In genomic region chr7:49246584-49247481, GRCm38 (mm10) we compare ENCODE assay signal across 8 mouse cellular contexts.
A peak's percentile ranks its signal among the peaks of the same experiment; 100 is the strongest.
DNase-seq lines count a peak whose midpoint lies in the region; ATAC-seq and TF ChIP-seq lines count a peak whose summit lies in the region.

No protein-coding gene starts in this region.

- 4% methylated on average over 50 of the region's 50 CpGs for WGBS in heart, adult 2 months
- WGBS in embryonic facial prominence, embryonic 13.5 days, result 3% methylated on average over 50 of the region's 50 CpGs
- 2% methylated on average over 50 of the region's 50 CpGs for WGBS in hindbrain, postnatal 0 days
- WGBS in midbrain, embryonic 10.5 days, result 3% methylated on average over 50 of the region's 50 CpGs

- no peaks in the 10 kb centered on the region for H3K36me3 ChIP-seq in heart, adult 2 months (ENCODE audit: control insufficient read depth, insufficient read depth, low read length)
- no peaks in the 10 kb centered on the region for H3K36me3 ChIP-seq in ES-E14 (ENCODE audit: control insufficient read depth, insufficient read depth, low read length, poor library complexity, severe bottlenecking)
- H3K36me3 ChIP-seq in embryonic facial prominence, embryonic 13.5 days, result no peaks in the 10 kb centered on the region
- H3K36me3 ChIP-seq in hindbrain, postnatal 0 days (ENCODE audit: insufficient read depth, low read length), result no peaks in the 10 kb centered on the region
- no peaks in the 10 kb centered on the region for H3K36me3 ChIP-seq in midbrain, embryonic 10.5 days

- ATAC-seq in embryonic facial prominence, embryonic 13.5 days (ENCODE audit: insufficient number of reproducible peaks, insufficient read depth, low FRiP score, low TSS enrichment, low read depth), result no peak
- no peak for ATAC-seq in hindbrain, postnatal 0 days
- no peak for ATAC-seq in frontal cortex, adult (ENCODE audit: low TSS enrichment)

- peak overlapping the region; percentile 57 for H3K4me3 ChIP-seq in heart, adult 2 months
- peak overlapping the region; percentile 68 to 82 for H3K4me3 ChIP-seq in ES-E14 (ENCODE audit: insufficient read depth in 1 of 2, low read depth in 1 of 2, low read length in 2 of 2, poor library complexity in 1 of 2, severe bottlenecking in 1 of 2)
- H3K4me3 ChIP-seq in embryonic facial prominence, embryonic 13.5 days, result peak overlapping the region; percentile 56
- peak overlapping the region; percentile 63 for H3K4me3 ChIP-seq in hindbrain, postnatal 0 days (ENCODE audit: low read length)
- H3K4me3 ChIP-seq in midbrain, embryonic 10.5 days, result peak overlapping the region; percentile 69

- peak overlapping the region; percentile 81 for H3K27ac ChIP-seq in heart, adult 2 months
- H3K27ac ChIP-seq in ES-E14 (ENCODE audit: insufficient read depth, low read depth, low read length, poor library complexity, severe bottlenecking), result no peak overlapping the region
- H3K27ac ChIP-seq in embryonic facial prominence, embryonic 13.5 days, result no peak overlapping the region
- H3K27ac ChIP-seq in hindbrain, postnatal 0 days, result peak overlapping the region; percentile 84
- no peak overlapping the region for H3K27ac ChIP-seq in midbrain, embryonic 10.5 days (replicated peaks)

- H3K9me3 ChIP-seq in ES-E14 (ENCODE audit: control insufficient read depth, insufficient read depth, low read depth, low read length), result no peaks in the 10 kb centered on the region
- no peaks in the 10 kb centered on the region for H3K9me3 ChIP-seq in embryonic facial prominence, embryonic 13.5 days
- H3K9me3 ChIP-seq in hindbrain, postnatal 0 days (ENCODE audit: low read length), result no peaks in the 10 kb centered on the region
- H3K9me3 ChIP-seq in midbrain, embryonic 10.5 days (replicated peaks), result no peaks in the 10 kb centered on the region

- peak; percentile 35 to 44 for DNase-seq in heart, adult 2 months
- no peak for DNase-seq in heart, postnatal 14 days
- DNase-seq in ES-E14 (ENCODE audit: low read depth, low spot score), result no peak
- peak; percentile 43 for DNase-seq in hindbrain, postnatal 0 days (ENCODE audit: low spot score)
- peak; percentile 34 for DNase-seq in midbrain, embryonic 10.5 days (ENCODE audit: low spot score)
- no peak for DNase-seq in right cerebral cortex, adult 18-20 months

- intact Hi-C loops in heart, adult 2 months (cut with DNase I), result loop anchor here (2.0 to 5.0 kb wide), 3 partner anchors 32 to 100 kb away; no protein-coding TSS in a partner anchor
- intact Hi-C loops in heart, postnatal 14 days (cut with DNase I), result loop anchor here (2.0 to 5.0 kb wide), 3 partner anchors 40 to 100 kb away; no protein-coding TSS in a partner anchor

- H3K4me2 ChIP-seq in embryonic facial prominence, embryonic 13.5 days, result peak overlapping the region; percentile 95
- H3K4me2 ChIP-seq in hindbrain, postnatal 0 days (ENCODE audit: low read depth, low read length), result peak overlapping the region; percentile 90

- in situ Hi-C loops in ES-E14 (cut with MboI; ENCODE audit: low sequenced_read_pairs in 2 of 2, unreplicated experiment in 2 of 2), result no loop called here

- no peaks in the 10 kb centered on the region for H3K27me3 ChIP-seq in heart, adult 2 months (ENCODE audit: control insufficient read depth, insufficient read depth, low read length)
- H3K27me3 ChIP-seq in embryonic facial prominence, embryonic 13.5 days, result peaks cover 40% of the 10 kb centered on the region
- H3K27me3 ChIP-seq in hindbrain, postnatal 0 days (ENCODE audit: insufficient read depth, low read length), result no peaks in the 10 kb centered on the region
- H3K27me3 ChIP-seq in midbrain, embryonic 10.5 days (ENCODE audit: low read depth, poor library complexity, severe bottlenecking), result peaks cover 63% of the 10 kb centered on the region

- TF ChIP-seq EP300 in heart, adult 2 months (IDR thresholded peaks at IDR 0.05; ENCODE audit: insufficient read depth, low read depth, low read length), result no peak

- TF ChIP-seq CTCF in heart, adult 2 months (IDR thresholded peaks at IDR 0.05), result no peak
- no peak for TF ChIP-seq CTCF in hindbrain, postnatal 0 days (IDR thresholded peaks at IDR 0.05; ENCODE audit: low read depth)

- no peak for TF ChIP-seq POLR2A in heart, adult 2 months (IDR thresholded peaks at IDR 0.05; ENCODE audit: insufficient read depth, low read depth, low read length)

- H3K79me2 ChIP-seq in heart, adult 2 months (replicated peaks; ENCODE audit: control insufficient read depth, insufficient read depth, low read length), result peaks cover 2% of the 10 kb centered on the region; the same call in 1 of the 2 replicates

- H3K4me1 ChIP-seq in heart, adult 2 months (ENCODE audit: control insufficient read depth, insufficient read depth, low read length), result peaks cover 9% of the 10 kb centered on the region
- peaks cover 0 to 6% of the 10 kb centered on the region in 2 experiments; a peak in 1 of 4 replicates for H3K4me1 ChIP-seq in ES-E14 (ENCODE audit: control insufficient read depth in 2 of 2, insufficient read depth in 2 of 2, low read length in 2 of 2, poor library complexity in 1 of 2)
- peaks cover 53% of the 10 kb centered on the region for H3K4me1 ChIP-seq in embryonic facial prominence, embryonic 13.5 days
- peaks cover 27% of the 10 kb centered on the region for H3K4me1 ChIP-seq in hindbrain, postnatal 0 days (ENCODE audit: insufficient read depth, low read length)
- H3K4me1 ChIP-seq in midbrain, embryonic 10.5 days, result peaks cover 43% of the 10 kb centered on the region

- H3K9ac ChIP-seq in heart, adult 2 months (ENCODE audit: low read depth, low read length), result peak overlapping the region; percentile 83
- peak overlapping the region; percentile 13; the same call in 1 of the 2 replicates for H3K9ac ChIP-seq in ES-E14 (ENCODE audit: insufficient read depth, low read depth, low read length, poor library complexity, severe bottlenecking)
- H3K9ac ChIP-seq in embryonic facial prominence, embryonic 13.5 days, result peak overlapping the region; percentile 68
- H3K9ac ChIP-seq in hindbrain, postnatal 0 days (replicated peaks; ENCODE audit: low read length), result peak overlapping the region; percentile 69

TF ChIP-seq in ES-E14, 5 proteins besides CTCF, POLR2A, EP300 and RAD21:
- TF ChIP-seq CHD2 (IDR thresholded peaks at IDR 0.05; ENCODE audit: low read depth, low read length), result no peak
- TF ChIP-seq ZNF384 (IDR thresholded peaks at IDR 0.05; ENCODE audit: low read depth, low read length), result no peak
- no peak for TF ChIP-seq MAFK (IDR thresholded peaks at IDR 0.05; ENCODE audit: insufficient read depth, low read depth, low read length)
- TF ChIP-seq ZC3H11A (IDR thresholded peaks at IDR 0.05; ENCODE audit: borderline replicate concordance, low read depth, low read length), result no peak
- no peak for TF ChIP-seq HCFC1 (IDR thresholded peaks at IDR 0.05; ENCODE audit: borderline replicate concordance, insufficient read depth, low read length)
TF ChIP-seq in ES-E14: peak in this region for 0.

Comparison
In these comparisons a context has a peak if more than half of its experiments do, and no peak if none do; other contexts are left out.
1. DNase-seq: peak in heart, adult 2 months (2 of 2), hindbrain, postnatal 0 days (single experiment) and midbrain, embryonic 10.5 days (single experiment); none in heart, postnatal 14 days (0 of 2), ES-E14 (single experiment) and right cerebral cortex, adult 18-20 months (single experiment).
2. H3K27ac ChIP-seq: peak in heart, adult 2 months (single experiment) and hindbrain, postnatal 0 days (single experiment); none in ES-E14 (single experiment), embryonic facial prominence, embryonic 13.5 days (single experiment) and midbrain, embryonic 10.5 days (single experiment).
3. H3K9ac ChIP-seq: peak in every context shown above with its lines; median percentile 83 in heart, adult 2 months; 69 in hindbrain, postnatal 0 days; 68 in embryonic facial prominence, embryonic 13.5 days; 13 in ES-E14.
4. Peak in every context shown above with its lines, with median percentiles within 50 percentile points of each other: H3K4me3 ChIP-seq.